Mouse (Mus musculus) forebrain, postnatal 0 days (tissue): Measurements from ENCODE around the gene Inka1. TPM values are rescaled to one million over a fixed set of nuclear protein-coding genes. Genes with fewer than 3 reads are reported as not detected.

Experiments used
- ATAC-seq: fragments of 200-750 bp; cut with Nextera tagmentation; 2 replicates; pipeline ENCODE4 v1.8.0; 2017; ENCODE audit warnings: mild to moderate bottlenecking, moderate library complexity
- DNase-seq: peaks from one replicate; pipeline ENCODE4 v3.0.0-alpha.2; 2015
- H3K27ac ChIP-seq: fragments of 300-500 bp; sonication (generic); 2 replicates; pipeline ENCODE4 v1.5.1; 2014; ENCODE audit warnings: low read depth, mild to moderate bottlenecking, antibody characterized with exemption, low read length, moderate library complexity, mixed read lengths
- H3K27me3 ChIP-seq: fragments of 300-500 bp; sonication (generic); 2 replicates; pipeline ENCODE4 v1.6.1; 2014; ENCODE audit warnings: mild to moderate bottlenecking, low read length, mixed read lengths; ENCODE audit not compliant: insufficient read depth
- H3K36me3 ChIP-seq: fragments of 300-500 bp; sonication (generic); 2 replicates; pipeline ENCODE4 v1.6.1; 2014; ENCODE audit warnings: mild to moderate bottlenecking, moderate library complexity; ENCODE audit not compliant: insufficient read depth
- H3K4me1 ChIP-seq: fragments of 300-500 bp; sonication (generic); 2 replicates; pipeline ENCODE4 v1.6.1; 2014; ENCODE audit warnings: antibody characterized with exemption; ENCODE audit not compliant: insufficient read depth
- H3K4me2 ChIP-seq: fragments of 300-500 bp; sonication (generic); 2 replicates; pipeline ENCODE4 v1.6.1; 2014; ENCODE audit warnings: low read depth, mild to moderate bottlenecking, moderate library complexity
- H3K4me3 ChIP-seq: fragments of 300-500 bp; sonication (generic); 2 replicates; pipeline ENCODE4 v1.5.1; 2014; ENCODE audit warnings: low read depth, low read length, mixed read lengths
- H3K9ac ChIP-seq: fragments of 300-500 bp; sonication (generic); 2 replicates; pipeline ENCODE4 v1.6.1; 2014; ENCODE audit warnings: mild to moderate bottlenecking
- H3K9me3 ChIP-seq: fragments of 300-500 bp; sonication (generic); 2 replicates; pipeline ENCODE4 v1.6.1; 2016; ENCODE audit warnings: low read length
- CTCF ChIP-seq: sonication (generic); IDR thresholded peaks from 2 replicates; pipeline ENCODE4 v1.5.1; 2016; ENCODE audit warnings: antibody characterized with exemption, control low read depth, low read depth
- WGBS: fragments of 180-500 bp; shearing (Covaris S2); extraction: QIAGEN DNeasy Blood & Tissue Kit; methylation state at CpG from one replicate; pipeline ENCODE4 v1.1.7; 2014; 5-methylcytosine and 5-hydroxymethylcytosine counted together
- polyA plus RNA-seq: library from polyadenylated mRNA; unstranded; fragments of >200 nt; fragmentation: Nextera tagmentation; extraction: Ambion mirVana; gene quantifications from 2 replicates; pipeline ENCODE4 v1.2.1, GENCODE M21; 2015
- total RNA-seq: library from RNA; depleted of rRNA; stranded (reverse); fragments of >200 nt; gene quantifications from 2 replicates; pipeline ENCODE4 v1.2.3, GENCODE M21; 2014

Inka1 gene
- total and polyA plus RNA-seq, 2 experiments from 2014 or later = 6.3 to 20.3 TPM

DNA sequence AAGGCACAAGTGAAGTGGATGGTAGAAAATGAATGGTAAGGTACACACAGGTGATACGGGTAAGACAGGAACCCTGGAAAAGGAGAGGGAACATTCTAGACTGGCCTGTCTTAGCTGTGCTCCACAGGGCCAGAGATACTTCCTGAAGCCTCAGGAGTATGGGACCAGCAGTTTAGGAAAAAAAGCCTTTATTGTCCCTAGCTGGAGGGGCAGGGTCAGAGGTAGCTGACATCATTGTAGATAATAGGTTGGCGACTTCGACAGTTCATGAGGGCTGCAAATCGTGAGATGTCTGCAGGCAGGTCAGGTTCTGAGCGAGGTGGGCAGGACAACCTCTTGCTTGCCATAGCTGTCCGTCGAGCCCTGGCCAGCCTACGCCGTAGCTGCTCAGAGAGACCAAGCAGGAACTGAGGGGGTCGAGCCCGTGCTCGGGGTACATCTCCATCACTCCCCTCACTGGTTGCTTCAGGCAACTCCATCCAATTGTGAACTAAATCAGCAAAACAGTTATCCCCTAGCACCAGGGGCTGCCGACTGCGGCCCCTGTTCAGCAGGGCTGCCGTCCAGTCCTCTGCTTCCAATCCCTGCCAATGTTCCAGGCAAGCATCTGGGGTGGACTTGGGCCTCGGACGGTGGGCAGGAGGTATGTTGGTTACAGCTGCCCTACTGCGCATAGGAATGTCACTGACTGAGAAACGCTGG is 1.5 kb downstream of the Inka1 start:
- Histone ChIP-seq H3K27ac (0 out of 2 replicates have a peak overlapping the region, but pooled peaks have one; percentile 21), H3K9ac (no peak overlapping the region), H3K27me3 (no peaks in the 10 kb centered on the region), H3K9me3 (no peaks in the 10 kb centered on the region), H3K4me3 (0 out of 2 replicates have a peak overlapping the region, but pooled peaks have one; percentile 64), H3K4me1 (peaks cover 5% of the 10 kb centered on the region; the same call in 1 of the 2 replicates), H3K4me2 (peak overlapping the region; percentile 91), H3K36me3 (no peaks in the 10 kb centered on the region)
- WGBS = 81% methylated on average over 19 of the region's 19 CpGs
- no peak for ATAC-seq
- TF ChIP-seq CTCF = no peak
- no peak for DNase-seq

DNA sequence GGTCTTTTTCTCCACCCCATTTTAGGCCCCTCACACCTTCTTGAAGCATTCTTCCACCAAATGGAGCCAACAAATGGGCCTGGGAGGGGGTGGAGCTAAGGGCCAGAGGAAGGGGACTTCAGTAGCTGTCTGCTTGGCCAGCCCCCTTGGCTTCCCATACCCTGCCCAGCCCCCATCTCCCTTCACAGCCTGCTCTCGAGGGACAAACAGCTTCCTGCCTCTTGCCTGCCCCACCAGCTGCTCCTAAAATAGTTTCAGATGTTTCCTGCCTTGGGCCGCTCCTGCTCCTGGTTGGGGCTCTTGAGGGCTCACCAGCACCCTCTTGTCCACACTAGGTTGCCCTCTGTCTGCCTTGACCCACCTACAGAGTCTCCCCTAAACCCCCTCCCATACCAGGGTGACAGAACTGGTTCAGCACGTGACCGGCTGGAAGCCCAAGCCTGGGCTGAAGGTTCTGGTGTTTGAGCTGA is 2.2 kb downstream of the Inka1 start:
- no peaks in the 10 kb centered on the region for H3K9me3 ChIP-seq
- peak overlapping the region; percentile 66; the same call in 1 of the 2 replicates for H3K27ac ChIP-seq
- no peak for DNase-seq
- no peak overlapping the region for H3K4me3 ChIP-seq
- H3K36me3 ChIP-seq = no peaks in the 10 kb centered on the region
- TF ChIP-seq CTCF = no peak
- no peak for ATAC-seq
- H3K4me2 ChIP-seq = no peak overlapping the region
- no peaks in the 10 kb centered on the region for H3K27me3 ChIP-seq
- peaks cover 5% of the 10 kb centered on the region; the same call in 1 of the 2 replicates for H3K4me1 ChIP-seq
- WGBS = 41% methylated on average over 4 of the region's 4 CpGs
- no peak overlapping the region for H3K9ac ChIP-seq

DNA sequence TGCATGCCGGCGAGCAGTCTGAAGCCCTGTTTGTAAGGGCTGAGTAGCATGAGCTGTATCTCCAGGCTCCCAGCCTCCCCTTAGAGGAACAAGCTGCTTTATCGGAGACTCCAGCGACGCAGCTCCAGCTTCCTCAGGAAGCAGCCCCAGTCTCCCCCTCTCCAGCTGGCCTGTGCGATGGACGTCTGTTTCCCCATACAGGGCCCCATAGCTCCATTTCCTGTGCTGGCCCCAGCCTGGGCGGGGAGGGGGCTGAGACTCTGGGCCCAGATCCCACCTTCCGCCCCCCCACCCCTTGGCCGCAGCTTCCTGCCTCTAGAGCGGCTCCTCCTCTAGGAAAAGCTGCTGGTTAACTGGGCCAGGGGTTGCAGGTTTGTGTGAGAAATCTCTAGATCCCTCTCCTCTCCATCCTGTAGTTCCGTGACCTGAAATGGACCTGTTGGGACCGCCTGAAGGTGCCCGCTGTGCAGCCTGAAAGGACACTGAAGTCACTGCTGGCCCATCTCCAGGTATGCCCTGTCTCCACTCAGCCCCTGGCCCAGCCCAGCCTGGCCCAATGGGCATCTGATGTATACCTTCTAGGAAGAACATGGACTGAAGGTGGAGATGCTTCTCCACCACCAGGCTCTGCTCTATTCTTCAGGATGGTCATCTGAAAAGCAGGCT is 2.9 kb downstream of the Inka1 start, which contains the start of gene Gm20661:
Gene Gm20661 (plus strand): TSS at position 378 of the 666 bp plus-strand sequence.
- 40% methylated on average over 14 of the region's 14 CpGs for WGBS

DNA sequence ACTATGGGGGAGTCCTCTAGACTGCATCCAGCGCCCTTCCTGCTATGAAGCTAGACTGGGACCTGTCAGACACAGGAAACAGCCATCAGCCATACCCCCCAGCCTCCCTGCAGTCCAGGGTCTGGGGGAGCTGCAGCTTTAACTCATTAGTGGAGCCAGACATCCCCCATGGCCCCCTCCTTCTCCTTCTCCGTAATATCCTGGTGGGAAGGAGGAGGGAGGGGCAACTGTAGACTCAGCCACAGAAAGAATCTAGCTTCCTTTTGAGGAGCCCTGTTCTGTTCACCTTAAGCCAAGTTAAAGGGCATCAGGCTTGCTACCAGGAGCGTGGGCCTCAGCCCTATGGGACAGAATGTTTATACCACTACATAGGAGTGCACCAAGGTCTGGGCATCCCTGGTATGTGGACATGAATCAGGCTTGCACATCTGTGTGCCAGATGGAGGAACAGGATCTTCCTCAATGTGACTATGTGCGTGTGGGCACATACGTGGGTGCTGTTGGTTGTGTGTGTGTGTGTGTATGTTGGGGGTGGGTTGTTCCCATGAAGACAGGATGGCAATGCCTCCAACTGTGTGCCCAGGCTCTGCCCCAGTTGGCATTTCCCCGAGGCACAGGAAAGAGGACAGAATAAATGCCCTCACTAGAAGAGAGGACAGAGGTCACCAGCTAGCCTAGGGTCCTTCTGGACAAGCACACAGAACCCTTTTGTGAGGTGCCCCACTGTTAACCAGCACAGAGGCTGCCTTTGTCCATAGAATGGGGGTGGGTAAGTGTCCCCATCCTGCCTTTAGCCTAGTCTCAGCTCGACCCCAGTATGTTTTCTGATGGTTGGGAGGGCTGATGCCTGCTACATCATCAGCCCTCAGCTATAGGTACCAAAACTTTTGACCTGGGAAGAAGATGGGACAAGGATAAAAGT is 3.7 kb downstream of the Inka1 start:
- Histone ChIP-seq H3K36me3 (no peaks in the 10 kb centered on the region), H3K27ac (peak overlapping the region; percentile 66), H3K9ac (no peak overlapping the region), H3K4me3 (no peak overlapping the region), H3K4me2 (no peak overlapping the region), H3K9me3 (no peaks in the 10 kb centered on the region), H3K4me1 (peaks cover 5% of the 10 kb centered on the region; the same call in 1 of the 2 replicates), H3K27me3 (no peaks in the 10 kb centered on the region)
- no peak for TF ChIP-seq CTCF
- ATAC-seq = no peak
- DNase-seq = no peak
- 59% methylated on average over 7 of the region's 7 CpGs for WGBS

More for the DNA sequence above, 2.9 kb downstream of the Inka1 start, which contains the start of gene Gm20661:
- no peak within 1 kb of the TSS for H3K4me3 ChIP-seq
- H3K4me2 ChIP-seq = peak within 1 kb of the TSS; percentile 10; the same call in 1 of the 2 replicates
- TF ChIP-seq CTCF = no peak
- H3K27me3 ChIP-seq = no peaks in the 10 kb centered on the region
- DNase-seq = peak; percentile 20
- peak; percentile 23 for ATAC-seq
- H3K27ac ChIP-seq = peak within 1 kb of the TSS; percentile 66
- H3K9me3 ChIP-seq = no peaks in the 10 kb centered on the region
- no peak within 1 kb of the TSS for H3K9ac ChIP-seq
- H3K36me3 ChIP-seq = no peaks in the 10 kb centered on the region
- peaks cover 5% of the 10 kb centered on the region; the same call in 1 of the 2 replicates for H3K4me1 ChIP-seq

DNA sequence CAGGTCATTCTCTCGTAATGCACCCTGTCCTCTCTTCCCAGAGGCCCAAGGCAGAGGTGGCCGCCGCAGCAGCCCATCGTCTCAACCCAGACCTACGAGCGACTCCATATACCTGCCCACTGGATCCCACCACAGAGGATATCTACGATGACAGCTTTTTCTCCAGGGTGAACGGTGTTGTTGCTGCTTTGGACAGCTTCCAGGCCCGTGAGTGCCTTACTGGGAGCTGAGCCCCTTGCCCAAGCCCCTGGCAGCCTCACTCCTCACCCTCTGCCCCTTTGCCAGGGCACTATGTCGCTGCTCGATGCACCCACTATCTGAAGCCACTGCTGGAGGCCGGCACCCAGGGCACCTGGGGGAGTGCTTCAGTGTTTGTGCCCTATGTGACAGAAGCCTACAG is 6.9 kb downstream of the Inka1 start:
- ATAC-seq (no peak), DNase-seq (no peak)
- H3K27me3 ChIP-seq = no peaks in the 10 kb centered on the region
- WGBS = 86% methylated on average over 12 of the region's 12 CpGs
- no peak for TF ChIP-seq CTCF
- no peaks in the 10 kb centered on the region for H3K9me3 ChIP-seq
- no peak overlapping the region for H3K4me2 ChIP-seq
- H3K9ac ChIP-seq = no peak overlapping the region
- peaks cover 5% of the 10 kb centered on the region; the same call in 1 of the 2 replicates for H3K4me1 ChIP-seq
- no peak overlapping the region for H3K27ac ChIP-seq
- H3K36me3 ChIP-seq = no peaks in the 10 kb centered on the region
- H3K4me3 ChIP-seq = no peak overlapping the region
